Mouse (Mus musculus) intestine, postnatal 0 days (tissue): ENCODE measurements around the gene 4930452B06Rik. TPM values are rescaled to one million over a fixed set of nuclear protein-coding genes. Genes with fewer than 3 reads are reported as not detected.

Experiments
- ATAC-seq: fragments of 200-750 bp; cut with Nextera tagmentation; 2 replicates; pipeline ENCODE4 v1.8.0; 2017; ENCODE audit warnings: mild to moderate bottlenecking, moderate TSS enrichment, moderate library complexity
- H3K27ac ChIP-seq: fragments of 300-500 bp; sonication (generic); 2 replicates; pipeline ENCODE4 v1.5.1; 2014; ENCODE audit warnings: mild to moderate bottlenecking, low read depth, low read length, moderate library complexity
- H3K27me3 ChIP-seq: fragments of 300-500 bp; sonication (generic); replicated peaks from 2 replicates; pipeline ENCODE4 v1.6.1; 2014; ENCODE audit warnings: low read length, mixed read lengths; ENCODE audit not compliant: control insufficient read depth, insufficient read depth
- H3K36me3 ChIP-seq: fragments of 300-500 bp; sonication (generic); 2 replicates; pipeline ENCODE4 v1.6.1; 2014; ENCODE audit warnings: mild to moderate bottlenecking, moderate library complexity; ENCODE audit not compliant: control insufficient read depth, insufficient read depth
- H3K4me1 ChIP-seq: fragments of 300-500 bp; sonication (generic); replicated peaks from 2 replicates; pipeline ENCODE4 v1.6.1; 2014; ENCODE audit warnings: antibody characterized with exemption, low read length, mixed read lengths; ENCODE audit not compliant: control insufficient read depth, insufficient read depth
- H3K4me2 ChIP-seq: fragments of 300-500 bp; sonication (generic); replicated peaks from 2 replicates; pipeline ENCODE4 v1.6.1; 2014; ENCODE audit warnings: low read depth, mild to moderate bottlenecking, moderate library complexity
- H3K4me3 ChIP-seq: fragments of 300-500 bp; sonication (generic); 2 replicates; pipeline ENCODE4 v1.5.1; 2014; ENCODE audit warnings: low read depth, low read length
- H3K9ac ChIP-seq: fragments of 300-500 bp; sonication (generic); 2 replicates; pipeline ENCODE4 v1.6.1; 2014; ENCODE audit warnings: mild to moderate bottlenecking, low read depth, low read length
- H3K9me3 ChIP-seq: fragments of 300-500 bp; sonication (generic); 2 replicates; pipeline ENCODE4 v1.6.1; 2016; ENCODE audit warnings: mixed run types; ENCODE audit not compliant: control insufficient read depth
- CTCF ChIP-seq: sonication (generic); IDR thresholded peaks from 2 replicates; pipeline ENCODE4 v1.5.1; 2016; ENCODE audit warnings: low read depth, mild to moderate bottlenecking, control low read depth, antibody characterized with exemption, moderate library complexity
- WGBS: fragments of 180-500 bp; shearing (Covaris S2); extraction: QIAGEN DNeasy Blood & Tissue Kit; methylation state at CpG from one replicate; pipeline ENCODE4 v1.1.7; 2014; 5-methylcytosine and 5-hydroxymethylcytosine counted together
- polyA plus RNA-seq: library from polyadenylated mRNA; unstranded; fragments of >200 nt; fragmentation: Nextera tagmentation; extraction: Ambion mirVana; gene quantifications from 2 replicates; pipeline ENCODE4 v1.2.1, GENCODE M21; 2015

The 4930452B06Rik gene
- 1.2 and 1.6 TPM in 2 replicates for polyA plus RNA-seq

GRCm38 (mm10) chr14:8665636-8666411, at the start of gene 4930452B06Rik:
Gene 4930452B06Rik, minus strand, starts transcription at chr14:8666240.
- no peak for TF ChIP-seq CTCF
- Histone ChIP-seq H3K9me3 (no peaks in the 10 kb centered on the region), H3K4me3 (peak within 1 kb of the TSS; percentile 52), H3K9ac (peak within 1 kb of the TSS; percentile 51), H3K27me3 (no peaks in the 10 kb centered on the region), H3K27ac (no peak within 1 kb of the TSS), H3K36me3 (no peaks in the 10 kb centered on the region), H3K4me2 (peak within 1 kb of the TSS; percentile 86), H3K4me1 (no peaks in the 10 kb centered on the region)
- peak; percentile 94 for ATAC-seq
- 1% methylated on average over 45 of the region's 45 CpGs for WGBS

DNA sequence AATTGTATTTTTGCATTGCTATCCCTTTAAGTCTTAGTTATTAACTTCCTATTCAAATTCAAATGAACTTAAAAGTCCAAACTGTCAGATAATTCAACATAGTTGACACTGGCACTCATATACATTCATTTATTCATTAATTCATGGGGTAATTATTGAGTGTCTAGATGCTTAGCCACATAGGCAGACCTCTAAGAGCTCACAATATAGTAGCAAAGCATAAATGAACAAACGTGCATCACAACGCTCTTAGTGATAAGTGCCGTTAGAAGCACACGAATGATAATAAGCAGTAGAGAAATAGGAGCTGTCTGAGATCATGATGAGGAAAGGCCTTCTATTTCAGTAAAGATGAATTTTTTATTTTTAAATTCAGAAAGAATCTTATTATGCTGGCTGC, 46.6 kb upstream of the 4930452B06Rik start:
- Histone ChIP-seq H3K9me3 (no peaks in the 10 kb centered on the region), H3K4me2 (no peak overlapping the region)
- no peak for ATAC-seq

GRCm38 (mm10) chr14:8689451-8689850, 23.4 kb upstream of the 4930452B06Rik start:
- H3K4me1 ChIP-seq: no peaks in the 10 kb centered on the region
- H3K4me2 ChIP-seq: no peak overlapping the region
- no peak overlapping the region for H3K9ac ChIP-seq
- no peaks in the 10 kb centered on the region for H3K36me3 ChIP-seq
- TF ChIP-seq CTCF: no peak
- WGBS: 30% methylated on average over 1 of the region's 1 CpGs
- no peak overlapping the region for H3K4me3 ChIP-seq
- no peaks in the 10 kb centered on the region for H3K9me3 ChIP-seq
- ATAC-seq: no peak
- no peak overlapping the region for H3K27ac ChIP-seq
- no peaks in the 10 kb centered on the region for H3K27me3 ChIP-seq

More for the DNA sequence above, 46.6 kb upstream of the 4930452B06Rik start:
- H3K27me3 ChIP-seq: no peaks in the 10 kb centered on the region
- no peaks in the 10 kb centered on the region for H3K36me3 ChIP-seq
- no peak overlapping the region for H3K27ac ChIP-seq
- H3K9ac ChIP-seq: no peak overlapping the region
- H3K4me1 ChIP-seq: no peaks in the 10 kb centered on the region
- no peak for TF ChIP-seq CTCF
- H3K4me3 ChIP-seq: no peak overlapping the region
- 90% methylated on average over 4 of the region's 4 CpGs for WGBS

DNA sequence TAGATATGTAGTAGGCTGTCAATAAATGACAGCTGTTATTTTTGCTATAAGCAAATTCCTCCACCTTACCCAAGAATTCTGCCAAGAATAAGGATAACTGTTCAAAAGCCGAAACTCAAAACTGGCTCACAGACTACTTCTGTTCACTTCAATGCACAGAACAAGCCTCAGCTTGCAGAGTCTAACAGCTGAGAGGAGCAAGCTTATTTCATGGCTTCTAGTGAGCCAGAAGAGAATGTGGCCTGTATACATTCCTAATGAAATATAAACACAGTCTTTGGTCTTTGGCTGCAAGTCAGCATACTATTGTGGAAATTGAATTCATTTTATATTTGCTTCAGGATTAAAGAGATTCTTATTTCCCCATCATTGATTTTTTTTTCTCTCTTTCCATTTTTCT, 22.4 kb upstream of the 4930452B06Rik start:
- no peak for TF ChIP-seq CTCF
- Histone ChIP-seq H3K27ac (no peak overlapping the region), H3K4me3 (no peak overlapping the region), H3K4me1 (no peaks in the 10 kb centered on the region), H3K27me3 (no peaks in the 10 kb centered on the region), H3K9me3 (no peaks in the 10 kb centered on the region), H3K9ac (no peak overlapping the region), H3K4me2 (no peak overlapping the region), H3K36me3 (no peaks in the 10 kb centered on the region)
- 71% methylated on average over 1 of the region's 1 CpGs for WGBS
- no peak for ATAC-seq

DNA sequence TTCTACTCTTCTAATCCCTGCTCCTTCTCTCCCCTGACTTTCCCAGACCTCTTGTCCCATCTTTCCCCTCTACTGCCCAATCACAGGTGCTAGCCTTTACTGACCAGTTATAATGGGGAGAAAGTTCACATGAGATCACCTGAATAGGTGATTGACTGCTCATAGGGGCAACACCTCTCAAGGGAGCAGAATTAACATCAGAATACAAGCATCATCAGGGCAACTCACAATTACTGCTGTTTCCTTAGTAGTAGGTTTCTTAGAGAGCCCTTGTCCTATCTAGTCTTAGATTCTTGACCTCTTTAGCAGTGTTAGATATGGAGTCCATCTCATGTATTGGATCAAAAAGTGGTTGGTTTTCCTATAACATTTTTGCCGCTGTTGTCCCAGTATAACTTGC, 20.1 kb upstream of the 4930452B06Rik start:
- TF ChIP-seq CTCF: no peak
- no peaks in the 10 kb centered on the region for H3K4me1 ChIP-seq
- H3K4me3 ChIP-seq: no peak overlapping the region
- H3K4me2 ChIP-seq: no peak overlapping the region
- no peak overlapping the region for H3K27ac ChIP-seq
- H3K9me3 ChIP-seq: no peaks in the 10 kb centered on the region
- no peak overlapping the region for H3K9ac ChIP-seq
- no peaks in the 10 kb centered on the region for H3K36me3 ChIP-seq
- 92% methylated on average over 1 of the region's 1 CpGs for WGBS
- no peaks in the 10 kb centered on the region for H3K27me3 ChIP-seq
- ATAC-seq: no peak

GRCm38 (mm10) chr14:8679896-8680295, 13.9 kb upstream of the 4930452B06Rik start:
- no peak for ATAC-seq
- WGBS: 91% methylated on average over 4 of the region's 4 CpGs
- no peak overlapping the region for H3K27ac ChIP-seq
- no peak overlapping the region for H3K9ac ChIP-seq
- TF ChIP-seq CTCF: no peak
- H3K9me3 ChIP-seq: no peaks in the 10 kb centered on the region
- no peaks in the 10 kb centered on the region for H3K36me3 ChIP-seq
- H3K27me3 ChIP-seq: no peaks in the 10 kb centered on the region
- no peaks in the 10 kb centered on the region for H3K4me1 ChIP-seq
- H3K4me3 ChIP-seq: no peak overlapping the region
- H3K4me2 ChIP-seq: no peak overlapping the region
